Mouse (Mus musculus) gastrocnemius, adult 18-20 months (tissue): ENCODE data around the gene C330007P06Rik. TPM values are rescaled to one million over a fixed set of nuclear protein-coding genes. Genes with fewer than 3 reads are reported as not detected.

Experiments used
- DNase-seq: peaks from one replicate; pipeline ENCODE4 v3.0.0; 2021; ENCODE audit warnings: low spot score
- total RNA-seq, 2 experiments: library from RNA; stranded (reverse); gene quantifications; 2 replicates each; pipeline ENCODE4 v1.2.3; 2021

The C330007P06Rik gene
- total RNA-seq, 2 experiments from 2014 or later: 10.3 to 10.7 TPM

- no peak for DNase-seq
Observed at GRCm38 (mm10) chrX:36837069-36837676, 36.7 kb downstream of the C330007P06Rik start.

GRCm38 (mm10) chrX:36833397-36834084 lies 40.4 kb downstream of the C330007P06Rik start:
- DNase-seq: peak; percentile 55

GRCm38 (mm10) chrX:36831632-36832031 lies 42.3 kb downstream of the C330007P06Rik start:
- no peak for DNase-seq

- DNase-seq: peak; percentile 62
Observed at GRCm38 (mm10) chrX:36830271-36830670, 43.6 kb downstream of the C330007P06Rik start.

- no peak for DNase-seq
Observed at GRCm38 (mm10) chrX:36826873-36827272, 47.0 kb downstream of the C330007P06Rik start.

GRCm38 (mm10) chrX:36825032-36825431 lies 48.9 kb downstream of the C330007P06Rik start:
- no peak for DNase-seq

- peak; percentile 43 for DNase-seq
Observed at GRCm38 (mm10) chrX:36823932-36824711, 49.8 kb downstream of the C330007P06Rik start.

GRCm38 (mm10) chrX:36820201-36820600 lies 53.7 kb downstream of the C330007P06Rik start:
- peak; percentile 48 for DNase-seq

- no peak for DNase-seq
Observed at GRCm38 (mm10) chrX:36819575-36819974, 54.3 kb downstream of the C330007P06Rik start.

GRCm38 (mm10) chrX:36816953-36817441 lies 56.9 kb downstream of the C330007P06Rik start:
- DNase-seq: no peak

- DNase-seq: no peak
Observed at GRCm38 (mm10) chrX:36816368-36816899, 57.5 kb downstream of the C330007P06Rik start.

- DNase-seq: no peak
Observed at GRCm38 (mm10) chrX:36815439-36815838, 58.5 kb downstream of the C330007P06Rik start.

- no peak for DNase-seq
Observed at GRCm38 (mm10) chrX:36815022-36815421, 58.9 kb downstream of the C330007P06Rik start.

- DNase-seq: no peak
Observed at GRCm38 (mm10) chrX:36814161-36814836, 59.6 kb downstream of the C330007P06Rik start.

- no peak for DNase-seq
Observed at GRCm38 (mm10) chrX:36811377-36811776, 62.5 kb downstream of the C330007P06Rik start.

GRCm38 (mm10) chrX:36808318-36808683 lies 65.6 kb downstream of the C330007P06Rik start:
- DNase-seq: no peak

- peak; percentile 83 for DNase-seq
Observed at GRCm38 (mm10) chrX:36807360-36808317, 66.3 kb downstream of the C330007P06Rik start.

- no peak for DNase-seq
Observed at GRCm38 (mm10) chrX:36805466-36806235, 68.3 kb downstream of the C330007P06Rik start.

- DNase-seq: peak; percentile 60
Observed at GRCm38 (mm10) chrX:36804196-36804595, 69.7 kb downstream of the C330007P06Rik start.
